Mouse (Mus musculus) stomach, embryonic 16.5 days (tissue): Measurements from ENCODE around the gene Cdrt4. TPM values are rescaled to one million over a fixed set of nuclear protein-coding genes. Genes with fewer than 3 reads are reported as not detected.
A peak's percentile ranks its signal among the peaks of the same experiment; 100 is the strongest.

Experiments
- ATAC-seq: fragments of 200-750 bp; cut with Nextera tagmentation; 2 replicates; pipeline ENCODE4 v1.8.0; 2017; ENCODE audit warnings: moderate number of reproducible peaks, moderate TSS enrichment; ENCODE audit not compliant: insufficient read depth, low FRiP score
- H3K27ac ChIP-seq: fragments of 300-500 bp; sonication (generic); 2 replicates; pipeline ENCODE4 v1.5.1; 2014; ENCODE audit warnings: low read length
- H3K27me3 ChIP-seq: fragments of 300-500 bp; sonication (generic); 2 replicates; pipeline ENCODE4 v1.6.1; 2014; ENCODE audit warnings: low read length, control low read depth, mixed read lengths; ENCODE audit not compliant: control insufficient read depth, insufficient read depth
- H3K36me3 ChIP-seq: fragments of 300-500 bp; sonication (generic); 2 replicates; pipeline ENCODE4 v1.6.1; 2014; ENCODE audit warnings: low read length; ENCODE audit not compliant: control insufficient read depth, insufficient read depth
- H3K4me1 ChIP-seq: fragments of 300-500 bp; sonication (generic); 2 replicates; pipeline ENCODE4 v1.6.1; 2014; ENCODE audit warnings: low read length, control low read depth, mixed read lengths; ENCODE audit not compliant: control insufficient read depth, insufficient read depth
- H3K4me2 ChIP-seq: fragments of 300-500 bp; sonication (generic); 2 replicates; pipeline ENCODE4 v1.6.1; 2014; ENCODE audit warnings: low read depth, low read length, mixed read lengths
- H3K4me3 ChIP-seq: fragments of 300-500 bp; sonication (generic); replicated peaks from 2 replicates; pipeline ENCODE4 v1.5.1; 2014; ENCODE audit warnings: mild to moderate bottlenecking, low read length
- H3K9ac ChIP-seq: fragments of 300-500 bp; sonication (generic); 2 replicates; pipeline ENCODE4 v1.6.1; 2014; ENCODE audit warnings: low read length
- H3K9me3 ChIP-seq: fragments of 300-500 bp; sonication (generic); replicated peaks from 2 replicates; pipeline ENCODE4 v1.6.1; 2016; ENCODE audit warnings: low read length, control low read depth; ENCODE audit not compliant: control insufficient read depth
- WGBS: fragments of 180-500 bp; shearing (Covaris S2); extraction: QIAGEN DNeasy Blood & Tissue Kit; methylation state at CpG from one replicate; pipeline ENCODE4 v1.1.7; 2014; 5-methylcytosine and 5-hydroxymethylcytosine counted together
- polyA plus RNA-seq: library from polyadenylated mRNA; unstranded; fragments of >200 nt; fragmentation: Nextera tagmentation; extraction: Ambion mirVana; gene quantifications from 2 replicates; pipeline ENCODE4 v1.2.1, GENCODE M21; 2015

Cdrt4 gene
- polyA plus RNA-seq, 1 experiment from 2014 or later: 0.32 TPM

DNA sequence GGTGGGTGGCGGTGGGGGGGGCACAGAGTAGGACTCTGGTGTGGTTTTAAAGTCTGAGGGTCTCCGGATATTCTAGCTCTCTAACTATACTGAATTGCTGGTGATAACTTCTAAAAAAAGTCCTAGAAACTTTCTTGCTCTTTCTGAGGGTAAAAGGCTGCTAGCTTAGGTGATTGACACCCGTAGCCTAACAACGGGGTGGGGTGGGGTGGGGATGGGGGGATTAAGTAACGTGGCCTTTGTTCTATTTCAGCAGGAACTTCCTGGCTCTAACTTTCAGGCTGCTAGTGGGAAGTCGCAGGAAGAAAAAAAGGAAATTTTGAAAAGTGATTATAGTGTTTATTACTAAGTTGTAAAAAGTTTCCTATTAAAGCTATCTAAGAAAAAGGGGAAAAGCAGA, 4.8 kb downstream of the Cdrt4 start:
- Histone ChIP-seq H3K4me1 (no peaks in the 10 kb centered on the region), H3K36me3 (no peaks in the 10 kb centered on the region), H3K4me2 (no peak overlapping the region), H3K27ac (no peak overlapping the region), H3K4me3 (no peak overlapping the region), H3K27me3 (no peaks in the 10 kb centered on the region), H3K9ac (no peak overlapping the region), H3K9me3 (0 out of 2 replicates have a peak, but pooled peaks cover 6% of the 10 kb centered on the region)
- WGBS: 50% methylated on average over 6 of the region's 6 CpGs
- no peak for ATAC-seq

DNA sequence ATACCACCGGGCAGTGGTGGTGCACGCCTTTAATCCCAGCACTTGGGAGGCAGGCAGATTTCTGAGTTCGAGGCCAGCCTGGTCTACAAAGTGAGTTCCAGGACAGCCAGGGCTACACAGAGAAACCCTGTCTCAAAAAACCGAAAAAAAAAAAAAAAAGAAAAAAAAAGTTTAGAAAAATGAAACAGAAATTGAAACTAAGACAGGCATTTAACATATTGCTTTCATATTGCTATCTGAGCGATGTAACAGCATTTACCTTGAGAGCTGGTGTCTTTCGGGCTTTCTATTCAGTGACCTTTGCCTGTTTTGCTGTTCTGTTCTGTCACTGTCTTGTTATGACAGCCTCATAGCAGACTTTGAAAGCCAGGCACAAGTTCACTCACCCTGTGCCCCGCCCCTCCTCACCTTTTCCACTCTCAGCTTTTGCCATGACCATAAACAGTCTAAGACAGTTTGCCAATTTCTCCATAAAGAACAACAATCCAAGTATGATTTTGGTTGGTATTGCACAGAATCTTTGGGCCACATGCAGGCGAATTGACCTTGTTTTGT, 6.7 kb downstream of the Cdrt4 start:
- Histone ChIP-seq H3K27me3 (no peaks in the 10 kb centered on the region), H3K9ac (no peak overlapping the region), H3K4me1 (no peaks in the 10 kb centered on the region), H3K27ac (no peak overlapping the region), H3K36me3 (no peaks in the 10 kb centered on the region), H3K9me3 (0 out of 2 replicates have a peak, but pooled peaks cover 6% of the 10 kb centered on the region), H3K4me2 (no peak overlapping the region), H3K4me3 (no peak overlapping the region)
- ATAC-seq: no peak
- WGBS: 82% methylated on average over 8 of the region's 8 CpGs

DNA sequence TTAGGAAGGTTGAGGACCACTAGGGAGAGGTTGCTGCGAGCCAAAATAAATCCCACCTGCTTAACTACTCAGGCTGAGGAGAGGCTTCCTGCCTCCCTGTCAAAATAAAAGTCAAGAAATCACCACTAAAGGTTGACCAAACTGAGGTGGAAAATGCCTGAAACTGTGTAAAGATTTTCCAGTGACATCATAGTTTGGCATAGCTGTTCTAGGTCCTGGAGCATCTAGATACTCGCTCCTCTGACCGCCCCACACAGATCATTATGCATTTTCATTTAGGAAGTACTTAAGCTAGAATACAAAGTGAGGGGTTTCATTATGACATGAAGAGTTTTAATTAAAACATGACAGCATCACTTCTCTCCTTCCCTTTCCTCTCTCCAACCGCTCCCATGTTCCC, 12.3 kb downstream of the Cdrt4 start:
- Histone ChIP-seq H3K4me3 (no peak overlapping the region), H3K4me2 (no peak overlapping the region), H3K27ac (no peak overlapping the region), H3K9me3 (no peaks in the 10 kb centered on the region), H3K36me3 (no peaks in the 10 kb centered on the region), H3K9ac (no peak overlapping the region), H3K27me3 (no peaks in the 10 kb centered on the region), H3K4me1 (peaks cover 18% of the 10 kb centered on the region)
- ATAC-seq: no peak
- 68% methylated on average over 4 of the region's 4 CpGs for WGBS

DNA sequence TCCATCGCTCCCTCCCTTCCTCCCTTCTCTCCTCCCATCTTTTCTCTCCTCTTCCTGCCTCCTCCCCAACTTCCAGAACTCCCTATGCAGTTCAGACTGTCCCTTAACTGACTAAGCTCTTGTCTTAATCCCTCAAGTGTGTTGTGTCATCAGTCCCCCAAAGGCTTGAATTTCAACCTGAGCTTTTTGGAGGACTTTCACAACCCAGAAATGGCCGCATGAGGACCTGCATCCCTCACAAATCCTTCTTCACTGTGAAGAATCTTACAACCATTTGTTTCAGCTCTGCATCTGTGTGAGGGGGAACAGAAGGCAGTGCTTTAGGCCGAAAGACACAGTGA, 15.4 kb downstream of the Cdrt4 start:
- H3K4me2 ChIP-seq: peak overlapping the region; percentile 61; the same call in 1 of the 2 replicates
- H3K4me3 ChIP-seq: no peak overlapping the region
- H3K27me3 ChIP-seq: no peaks in the 10 kb centered on the region
- peak overlapping the region; percentile 97 for H3K27ac ChIP-seq
- no peaks in the 10 kb centered on the region for H3K36me3 ChIP-seq
- WGBS: 42% methylated on average over 3 of the region's 3 CpGs
- peak; percentile 40; the same call in 1 of the 2 replicates for ATAC-seq
- H3K9ac ChIP-seq: peak overlapping the region; percentile 67; the same call in 1 of the 2 replicates
- no peaks in the 10 kb centered on the region for H3K9me3 ChIP-seq
- peaks cover 18% of the 10 kb centered on the region for H3K4me1 ChIP-seq

DNA sequence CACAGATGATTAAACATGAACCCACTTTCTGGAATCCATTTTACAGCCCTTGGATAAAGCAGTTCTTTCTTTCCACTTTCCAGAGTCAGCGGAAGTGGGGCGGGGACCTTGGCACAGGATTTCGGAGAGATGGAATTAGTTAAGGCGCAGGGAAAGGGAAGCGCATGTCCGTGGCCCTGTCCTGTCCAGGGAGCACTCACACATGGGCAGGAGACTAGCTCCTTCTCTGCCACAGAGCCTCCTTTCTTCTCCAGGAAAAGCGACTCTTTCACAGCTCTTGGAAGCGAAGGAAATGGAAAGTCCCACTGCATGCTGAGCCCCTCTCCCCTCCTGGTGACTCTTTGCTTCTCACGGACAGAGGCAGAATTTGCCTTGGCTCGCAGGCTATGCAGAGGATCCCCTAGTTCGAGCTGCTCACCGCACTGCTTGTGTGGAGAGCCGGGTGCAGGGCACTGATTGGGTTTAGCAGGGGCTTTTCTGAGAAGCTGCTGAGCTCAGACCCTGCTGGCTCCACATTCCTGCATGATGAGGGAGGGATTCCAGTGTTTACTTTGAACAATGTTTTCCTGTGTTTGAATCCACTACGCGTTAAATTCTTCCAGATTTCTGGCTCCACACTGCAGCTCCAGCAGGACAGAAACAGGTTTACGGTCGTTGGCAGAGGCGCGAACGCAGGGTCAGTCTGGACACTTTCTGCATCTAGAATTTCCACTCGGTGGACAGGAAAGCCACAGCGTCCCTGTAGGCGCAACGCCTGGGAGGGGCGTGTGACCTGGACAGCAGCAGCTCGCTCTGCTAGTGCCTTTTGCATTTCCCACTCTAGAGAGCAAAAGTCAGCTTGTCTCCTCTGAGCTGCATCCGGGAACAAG, 16.0 kb downstream of the Cdrt4 start:
- peak overlapping the region; percentile 67 for H3K9ac ChIP-seq
- peak overlapping the region; percentile 97 for H3K27ac ChIP-seq
- no peaks in the 10 kb centered on the region for H3K27me3 ChIP-seq
- H3K4me2 ChIP-seq: peak overlapping the region; percentile 61
- H3K36me3 ChIP-seq: no peaks in the 10 kb centered on the region
- H3K4me1 ChIP-seq: peaks cover 18% of the 10 kb centered on the region
- H3K9me3 ChIP-seq: no peaks in the 10 kb centered on the region
- ATAC-seq: peak; percentile 84; the same call in 1 of the 2 replicates
- 4% methylated on average over 27 of the region's 27 CpGs for WGBS
- peak overlapping the region; percentile 30 for H3K4me3 ChIP-seq

DNA sequence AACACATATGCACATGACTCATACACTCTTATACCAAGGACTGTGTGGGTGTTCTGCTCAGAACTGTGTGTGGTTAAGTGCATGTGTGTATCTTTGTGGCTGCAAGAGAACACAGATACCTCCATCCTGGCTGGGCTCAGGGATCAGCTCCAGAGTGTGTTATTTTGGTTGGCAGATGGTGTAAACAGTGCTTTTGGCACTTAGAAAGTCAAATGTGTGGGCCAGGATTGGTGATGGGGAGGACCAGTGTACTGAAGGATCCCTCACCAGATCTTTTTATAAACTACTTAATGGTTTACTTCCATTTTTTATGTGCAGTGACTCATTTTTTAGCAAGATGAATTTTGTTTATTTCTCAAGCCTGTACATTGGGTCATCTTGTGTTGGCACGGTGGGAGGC, 26.2 kb downstream of the Cdrt4 start:
- 66% methylated on average over 1 of the region's 1 CpGs for WGBS
- H3K4me1 ChIP-seq: no peaks in the 10 kb centered on the region

DNA sequence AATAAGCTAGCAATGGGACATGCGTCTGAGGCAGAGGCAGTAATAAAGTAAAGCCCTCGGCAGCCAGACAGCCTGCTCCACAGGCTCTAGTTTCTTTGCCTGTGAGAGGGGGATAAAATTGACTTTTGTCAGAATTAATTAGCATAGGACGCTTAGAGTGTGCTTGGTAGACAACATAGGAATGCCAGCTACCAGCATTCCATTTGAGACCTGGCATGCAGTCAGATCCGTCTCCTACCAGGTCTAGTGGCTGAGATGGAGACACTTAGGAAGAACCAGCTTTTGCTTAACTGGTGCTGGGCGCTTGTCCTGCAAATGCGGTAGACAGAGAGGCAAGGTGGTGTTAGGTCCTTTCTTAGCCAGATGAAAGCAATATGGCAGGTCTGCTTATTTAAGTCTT, 27.9 kb downstream of the Cdrt4 start:
- no peak overlapping the region for H3K4me2 ChIP-seq
- no peak overlapping the region for H3K4me3 ChIP-seq
- 70% methylated on average over 6 of the region's 6 CpGs for WGBS
- H3K9ac ChIP-seq: no peak overlapping the region
- H3K27ac ChIP-seq: no peak overlapping the region
- H3K36me3 ChIP-seq: no peaks in the 10 kb centered on the region
- H3K9me3 ChIP-seq: no peaks in the 10 kb centered on the region
- H3K4me1 ChIP-seq: no peaks in the 10 kb centered on the region
- ATAC-seq: no peak
- no peaks in the 10 kb centered on the region for H3K27me3 ChIP-seq

More for the DNA sequence above, 26.2 kb downstream of the Cdrt4 start:
- H3K9me3 ChIP-seq: no peaks in the 10 kb centered on the region
- H3K4me3 ChIP-seq: no peak overlapping the region
- ATAC-seq: no peak
- no peak overlapping the region for H3K27ac ChIP-seq
- H3K4me2 ChIP-seq: no peak overlapping the region
- no peak overlapping the region for H3K9ac ChIP-seq
- H3K27me3 ChIP-seq: no peaks in the 10 kb centered on the region
- H3K36me3 ChIP-seq: no peaks in the 10 kb centered on the region

DNA sequence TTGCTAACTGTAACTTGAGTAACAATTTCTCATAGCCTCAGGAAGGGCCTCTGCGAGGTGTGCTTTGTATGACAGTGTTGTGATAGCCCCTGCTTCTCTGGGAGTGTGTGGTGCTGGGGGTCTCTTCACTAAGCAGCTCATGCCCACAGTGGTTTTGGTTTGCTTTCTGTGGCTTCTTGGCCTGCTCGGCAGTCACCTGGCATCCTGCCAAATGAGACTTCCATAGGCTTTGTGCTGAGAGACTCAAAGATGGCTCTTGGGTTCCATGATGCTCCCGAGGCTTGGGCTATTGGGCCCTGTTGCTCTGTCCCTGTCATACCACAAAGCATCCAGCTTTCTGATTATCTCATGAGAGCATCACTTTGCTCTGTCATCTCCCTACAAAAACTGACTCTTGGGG, 30.7 kb downstream of the Cdrt4 start:
- no peaks in the 10 kb centered on the region for H3K9me3 ChIP-seq
- H3K27me3 ChIP-seq: no peaks in the 10 kb centered on the region
- H3K4me3 ChIP-seq: no peak overlapping the region
- H3K27ac ChIP-seq: no peak overlapping the region
- no peak overlapping the region for H3K4me2 ChIP-seq
- no peaks in the 10 kb centered on the region for H3K36me3 ChIP-seq
- WGBS: 62% methylated on average over 3 of the region's 3 CpGs
- no peaks in the 10 kb centered on the region for H3K4me1 ChIP-seq
- no peak overlapping the region for H3K9ac ChIP-seq
- ATAC-seq: no peak

DNA sequence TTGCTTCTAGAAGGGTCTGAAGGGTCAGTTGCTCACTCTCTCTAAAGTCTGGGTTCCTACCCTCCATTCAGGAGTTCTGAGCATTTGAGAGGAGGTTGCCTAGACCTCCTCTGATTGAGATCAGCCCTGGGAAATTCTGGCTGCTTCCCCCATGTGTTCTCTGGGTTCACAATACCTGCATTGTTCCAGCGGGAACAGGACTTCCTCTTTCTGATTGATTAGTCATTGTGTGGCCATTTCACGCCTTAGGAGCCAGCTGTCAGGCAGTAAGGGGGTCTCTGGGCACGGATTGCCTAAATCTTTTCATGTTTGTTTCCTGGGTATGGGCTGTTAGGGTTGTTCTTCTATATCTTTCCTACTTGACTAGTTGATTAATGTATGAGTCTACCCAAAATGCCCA, 32.8 kb downstream of the Cdrt4 start:
- ATAC-seq: no peak; the same call in 1 of the 2 replicates
- 33% methylated on average over 3 of the region's 3 CpGs for WGBS
- no peaks in the 10 kb centered on the region for H3K27me3 ChIP-seq
- H3K9ac ChIP-seq: no peak overlapping the region
- H3K4me3 ChIP-seq: no peak overlapping the region
- no peaks in the 10 kb centered on the region for H3K36me3 ChIP-seq
- no peaks in the 10 kb centered on the region for H3K9me3 ChIP-seq
- H3K4me1 ChIP-seq: no peaks in the 10 kb centered on the region
- no peak overlapping the region for H3K27ac ChIP-seq
- H3K4me2 ChIP-seq: no peak overlapping the region
